Mouse (Mus musculus) kidney, embryonic 15.5 days (tissue): ENCODE data around the gene Filip1l. TPM values are rescaled to one million over a fixed set of nuclear protein-coding genes. Genes with fewer than 3 reads are reported as not detected.
"Not testable (repeated sequence)": the region's sequence is repeated elsewhere in the genome, so short reads cannot be mapped to it uniquely, and the experiment has no call there.

Experiments used
- ATAC-seq: fragments of 200-750 bp; cut with Nextera tagmentation; replicated peaks from 2 replicates; pipeline ENCODE4 v1.8.0; 2017; ENCODE audit warnings: moderate TSS enrichment; ENCODE audit not compliant: low FRiP score
- H3K27ac ChIP-seq: fragments of 300-500 bp; sonication (generic); 2 replicates; pipeline ENCODE4 v1.5.1; 2015; ENCODE audit warnings: mild to moderate bottlenecking, inconsistent platforms
- H3K27me3 ChIP-seq: fragments of 300-500 bp; sonication (generic); 2 replicates; pipeline ENCODE4 v1.6.1; 2015; ENCODE audit warnings: inconsistent platforms
- H3K36me3 ChIP-seq: fragments of 300-500 bp; sonication (generic); 2 replicates; pipeline ENCODE4 v1.6.1; 2015; ENCODE audit warnings: inconsistent platforms
- H3K4me1 ChIP-seq: fragments of 300-500 bp; sonication (generic); 2 replicates; pipeline ENCODE4 v1.6.1; 2015; ENCODE audit warnings: inconsistent platforms
- H3K4me2 ChIP-seq: fragments of 300-500 bp; sonication (generic); 2 replicates; pipeline ENCODE4 v1.6.1; 2015; ENCODE audit warnings: moderate library complexity, mild to moderate bottlenecking, inconsistent platforms
- H3K4me3 ChIP-seq: fragments of 300-500 bp; sonication (generic); replicated peaks from 2 replicates; pipeline ENCODE4 v1.5.1; 2015; ENCODE audit warnings: mild to moderate bottlenecking, inconsistent platforms
- H3K9ac ChIP-seq: fragments of 300-500 bp; sonication (generic); 2 replicates; pipeline ENCODE4 v1.6.1; 2015; ENCODE audit warnings: mild to moderate bottlenecking, inconsistent platforms
- H3K9me3 ChIP-seq: fragments of 300-500 bp; sonication (generic); replicated peaks from 2 replicates; pipeline ENCODE4 v1.6.1; 2016; ENCODE audit warnings: inconsistent platforms
- WGBS: fragments of 180-500 bp; shearing (Covaris S2); methylation state at CpG from one replicate; pipeline ENCODE4 v1.1.7; 2015; ENCODE audit warnings: mixed read lengths; 5-methylcytosine and 5-hydroxymethylcytosine counted together
- polyA plus RNA-seq: library from polyadenylated mRNA; unstranded; fragments of >200 nt; fragmentation: Nextera tagmentation; extraction: Ambion mirVana; gene quantifications from 2 replicates; pipeline ENCODE4 v1.2.1, GENCODE M21; 2015

Filip1l gene
- polyA plus RNA-seq, 1 experiment from 2014 or later = 24.2 TPM

DNA sequence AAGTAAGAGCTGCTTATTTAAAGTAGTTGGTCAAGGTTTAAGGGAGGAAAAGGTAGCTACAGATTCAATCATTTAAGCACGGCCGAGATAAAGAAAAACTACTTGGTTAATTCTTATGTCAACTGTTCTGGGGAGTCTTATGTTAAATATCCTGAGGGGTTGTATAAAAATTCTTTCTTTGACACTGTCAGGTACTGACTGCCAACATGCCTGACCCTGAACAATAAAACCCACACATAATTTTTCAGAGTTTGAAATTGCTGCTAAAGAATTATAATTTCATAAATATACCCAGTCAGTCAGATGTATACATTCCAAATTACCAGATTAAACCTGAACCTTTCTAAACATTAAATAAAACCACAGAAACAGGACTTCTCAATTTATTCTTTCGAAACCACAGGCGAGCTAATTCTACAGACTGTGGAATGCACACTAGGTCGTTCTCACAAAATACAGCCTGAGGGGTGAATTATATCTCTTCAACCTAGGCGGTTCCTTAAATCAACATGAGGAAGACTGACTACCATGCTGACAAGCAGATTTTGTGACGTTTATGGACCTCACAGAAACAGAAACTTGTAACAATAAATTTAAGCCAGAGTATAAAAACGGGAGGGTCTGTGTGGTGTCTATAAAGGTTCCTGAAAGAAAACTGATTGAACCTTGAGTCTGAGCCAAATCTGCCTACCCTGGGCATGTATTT is 30.5 kb downstream of the Filip1l start:
- Histone ChIP-seq H3K9ac (no peak overlapping the region), H3K27me3 (no peaks in the 10 kb centered on the region), H3K4me2 (no peak overlapping the region), H3K4me3 (no peak overlapping the region), H3K4me1 (peaks cover 5% of the 10 kb centered on the region; the same call in 1 of the 2 replicates), H3K9me3 (no peaks in the 10 kb centered on the region), H3K27ac (peak overlapping the region; percentile 52), H3K36me3 (no peaks in the 10 kb centered on the region)
- 40% methylated on average over 8 of the region's 8 CpGs for WGBS
- ATAC-seq = 0 out of 2 replicates have a peak, but pooled peaks have one; percentile 47

DNA sequence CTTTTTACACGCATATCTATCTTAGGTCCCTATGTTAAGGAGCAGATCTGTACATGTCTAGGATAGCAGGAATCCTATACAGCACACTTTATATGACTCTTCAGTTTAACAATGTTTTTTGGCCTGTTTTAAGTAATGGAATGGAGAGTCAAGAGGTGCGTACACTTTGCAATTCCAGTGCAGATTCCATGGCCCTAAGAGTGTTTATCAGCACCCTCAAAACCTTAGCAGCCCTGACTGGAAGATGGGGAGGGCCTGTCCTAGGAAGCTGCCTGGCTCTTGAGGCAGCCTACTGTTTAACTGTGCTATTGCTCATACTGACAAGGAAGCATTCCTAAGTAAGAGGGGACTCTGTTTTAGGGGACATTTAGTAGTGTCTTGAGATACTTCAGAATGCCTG is 31.4 kb downstream of the Filip1l start:
- 78% methylated on average over 2 of the region's 2 CpGs for WGBS
- no peak overlapping the region for H3K4me3 ChIP-seq

DNA sequence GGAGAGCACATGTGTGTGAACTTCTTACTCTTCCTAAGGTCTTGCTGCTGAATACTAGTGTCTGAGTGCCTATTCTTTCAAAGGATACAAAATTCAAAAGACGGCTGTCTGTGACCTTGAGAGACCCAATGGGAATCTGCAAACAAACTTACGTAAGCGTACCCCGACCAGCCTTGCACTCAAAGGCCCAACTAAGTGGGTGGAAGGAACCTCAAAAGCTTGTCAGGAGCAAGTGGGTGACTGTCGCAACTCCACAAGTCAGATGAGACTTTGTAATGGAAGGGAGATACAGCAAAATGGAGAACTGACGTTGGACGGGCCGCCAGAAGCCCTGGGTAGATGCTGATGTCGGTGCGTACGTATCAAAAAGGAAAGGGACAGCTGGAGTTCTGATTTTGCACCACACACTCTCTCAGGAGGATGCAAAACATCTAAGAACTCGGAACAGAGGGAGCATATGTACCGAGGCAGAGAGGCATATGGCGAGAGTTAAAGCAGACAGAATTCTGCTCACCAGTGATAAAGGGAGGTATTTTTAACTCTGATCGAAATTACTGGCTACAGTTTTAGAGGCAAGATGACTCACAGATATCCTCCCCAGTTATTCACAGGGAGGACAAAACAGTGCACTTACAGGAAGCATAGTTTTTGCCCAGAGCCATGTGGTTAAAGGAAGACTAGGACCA is 36.8 kb downstream of the Filip1l start:
- 89% methylated on average over 15 of the region's 15 CpGs for WGBS
- Histone ChIP-seq H3K9me3 (no peaks in the 10 kb centered on the region), H3K27ac (no peak overlapping the region), H3K4me2 (no peak overlapping the region), H3K4me1 (peaks cover 8% of the 10 kb centered on the region), H3K4me3 (no peak overlapping the region), H3K27me3 (no peaks in the 10 kb centered on the region), H3K36me3 (no peaks in the 10 kb centered on the region), H3K9ac (no peak overlapping the region)
- ATAC-seq = no peak

More for the DNA sequence above, 31.4 kb downstream of the Filip1l start:
- no peaks in the 10 kb centered on the region for H3K9me3 ChIP-seq
- H3K4me2 ChIP-seq = no peak overlapping the region
- H3K27me3 ChIP-seq = no peaks in the 10 kb centered on the region
- H3K4me1 ChIP-seq = peaks cover 5% of the 10 kb centered on the region; the same call in 1 of the 2 replicates
- H3K9ac ChIP-seq = no peak overlapping the region
- H3K27ac ChIP-seq = peak overlapping the region; percentile 28
- ATAC-seq = no peak
- H3K36me3 ChIP-seq = no peaks in the 10 kb centered on the region

DNA sequence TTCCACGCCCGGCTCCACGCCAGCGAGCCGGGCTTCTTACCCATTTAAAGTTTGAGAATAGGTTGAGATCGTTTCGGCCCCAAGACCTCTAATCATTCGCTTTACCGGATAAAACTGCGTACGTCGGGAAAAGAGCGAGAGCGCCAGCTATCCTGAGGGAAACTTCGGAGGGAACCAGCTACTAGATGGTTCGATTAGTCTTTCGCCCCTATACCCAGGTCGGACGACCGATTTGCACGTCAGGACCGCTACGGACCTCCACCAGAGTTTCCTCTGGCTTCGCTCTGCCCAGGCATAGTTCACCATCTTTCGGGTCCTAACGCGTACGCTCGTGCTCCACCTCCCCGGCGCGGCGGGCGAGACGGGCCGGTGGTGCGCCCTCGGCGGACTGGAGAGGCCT is 38.3 kb downstream of the Filip1l start:
- H3K27ac ChIP-seq, H3K9me3 ChIP-seq, H3K9ac ChIP-seq, H3K27me3 ChIP-seq, H3K4me1 ChIP-seq, H3K36me3 ChIP-seq, H3K4me2 ChIP-seq, ATAC-seq, H3K4me3 ChIP-seq: not testable (repeated sequence)
- WGBS = 27% methylated on average over 28 of the region's 39 CpGs

DNA sequence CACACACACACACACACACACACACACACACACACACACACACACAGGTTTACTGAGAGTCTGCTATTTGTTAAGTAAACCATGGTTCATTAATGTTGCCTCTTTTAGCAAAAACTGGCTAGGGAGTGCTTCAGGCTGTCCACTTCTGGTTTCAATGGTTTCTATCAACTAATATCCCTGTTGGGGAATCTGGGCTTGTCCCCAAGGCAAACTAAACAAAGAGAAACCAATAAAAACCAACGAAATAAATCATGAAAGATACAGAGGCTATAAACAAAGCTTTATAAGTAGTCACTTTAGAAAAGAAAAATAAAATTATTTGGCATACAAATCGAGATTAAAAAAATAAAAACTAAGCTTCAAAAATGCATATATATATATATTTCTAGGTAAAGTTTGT is 39.6 kb downstream of the Filip1l start:
- no peak overlapping the region for H3K4me3 ChIP-seq
- no peak for ATAC-seq
- peaks cover 15% of the 10 kb centered on the region for H3K4me1 ChIP-seq
- no peaks in the 10 kb centered on the region for H3K36me3 ChIP-seq
- no peak overlapping the region for H3K4me2 ChIP-seq
- peak overlapping the region; percentile 86 for H3K27ac ChIP-seq
- H3K27me3 ChIP-seq = no peaks in the 10 kb centered on the region
- 65% methylated on average over 2 of the region's 2 CpGs for WGBS
- no peaks in the 10 kb centered on the region for H3K9me3 ChIP-seq
- no peak overlapping the region for H3K9ac ChIP-seq

DNA sequence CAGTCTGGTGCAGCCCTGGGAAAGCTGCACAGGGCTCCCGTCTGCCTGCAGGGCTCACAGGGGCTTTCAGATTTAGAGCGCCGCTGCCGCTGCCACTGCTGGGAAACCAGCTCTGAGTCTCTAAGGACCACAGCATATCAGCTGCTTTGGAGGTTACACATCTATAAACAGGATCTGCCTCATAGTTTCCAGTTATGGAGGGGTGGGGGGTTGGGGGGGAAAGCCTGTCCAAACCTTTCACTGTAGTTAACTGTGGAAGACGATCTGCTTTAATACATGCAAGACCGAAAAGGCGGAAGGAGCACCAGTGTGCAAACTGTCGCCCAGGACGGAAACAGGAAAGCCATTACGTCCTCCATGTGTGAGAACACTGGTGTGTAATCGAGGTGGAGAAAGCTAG is 40.3 kb downstream of the Filip1l start:
- WGBS = 45% methylated on average over 11 of the region's 11 CpGs

DNA sequence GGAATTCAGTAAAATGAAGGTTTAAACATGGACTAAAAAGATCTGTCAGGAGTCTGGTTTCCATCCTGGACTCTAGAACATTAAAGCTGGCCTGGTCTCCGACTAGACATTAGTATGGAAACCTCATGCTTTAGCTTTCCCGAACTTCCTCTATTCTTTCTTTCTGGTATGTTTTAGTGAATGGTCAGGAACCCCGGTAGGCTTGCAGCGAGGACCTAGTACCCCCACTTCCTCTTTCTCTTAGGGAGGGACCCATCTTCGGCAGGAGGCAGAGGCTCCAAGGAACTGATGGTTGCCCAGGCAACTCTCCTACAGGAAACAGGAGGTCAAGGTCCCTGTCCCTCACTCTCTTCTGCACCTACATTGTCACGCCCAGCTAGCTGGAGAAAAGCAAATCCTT is 43.4 kb downstream of the Filip1l start:
- H3K9ac ChIP-seq = no peak overlapping the region
- H3K9me3 ChIP-seq = no peaks in the 10 kb centered on the region
- no peak overlapping the region for H3K4me2 ChIP-seq
- H3K4me3 ChIP-seq = no peak overlapping the region
- ATAC-seq = no peak
- H3K36me3 ChIP-seq = no peaks in the 10 kb centered on the region
- 59% methylated on average over 6 of the region's 6 CpGs for WGBS
- H3K27me3 ChIP-seq = no peaks in the 10 kb centered on the region
- H3K27ac ChIP-seq = no peak overlapping the region
- peaks cover 31% of the 10 kb centered on the region for H3K4me1 ChIP-seq

More for the DNA sequence above, 40.3 kb downstream of the Filip1l start:
- Histone ChIP-seq H3K36me3 (no peaks in the 10 kb centered on the region), H3K4me1 (peaks cover 21% of the 10 kb centered on the region), H3K27me3 (no peaks in the 10 kb centered on the region), H3K27ac (peak overlapping the region; percentile 86), H3K4me2 (peak overlapping the region; percentile 35), H3K9ac (no peak overlapping the region), H3K9me3 (no peaks in the 10 kb centered on the region), H3K4me3 (no peak overlapping the region)
- no peak for ATAC-seq

DNA sequence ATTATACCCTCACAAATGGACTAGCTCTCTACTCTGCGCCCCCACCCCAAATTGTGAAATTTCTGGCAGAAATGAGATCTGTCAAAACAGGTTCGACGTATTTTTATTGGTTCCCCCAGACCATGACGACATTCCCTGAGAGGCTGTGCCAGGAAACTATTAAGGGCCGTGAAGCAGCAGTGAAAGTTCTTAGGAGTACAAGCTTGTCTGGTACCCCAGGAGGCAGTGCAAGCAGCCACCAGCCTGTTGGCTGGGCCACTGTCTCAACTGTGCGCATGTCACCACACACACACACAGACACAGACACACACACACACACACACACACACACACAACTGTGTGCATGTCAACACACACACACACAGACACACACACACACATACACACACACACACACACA is 45.0 kb downstream of the Filip1l start:
- peak; percentile 37; the same call in 1 of the 2 replicates for ATAC-seq
- Histone ChIP-seq H3K4me2 (no peak overlapping the region), H3K4me3 (no peak overlapping the region), H3K27me3 (no peaks in the 10 kb centered on the region), H3K9ac (no peak overlapping the region), H3K36me3 (no peaks in the 10 kb centered on the region), H3K27ac (peak overlapping the region; percentile 59), H3K9me3 (no peaks in the 10 kb centered on the region), H3K4me1 (peaks cover 40% of the 10 kb centered on the region)
- WGBS = 68% methylated on average over 6 of the region's 6 CpGs

DNA sequence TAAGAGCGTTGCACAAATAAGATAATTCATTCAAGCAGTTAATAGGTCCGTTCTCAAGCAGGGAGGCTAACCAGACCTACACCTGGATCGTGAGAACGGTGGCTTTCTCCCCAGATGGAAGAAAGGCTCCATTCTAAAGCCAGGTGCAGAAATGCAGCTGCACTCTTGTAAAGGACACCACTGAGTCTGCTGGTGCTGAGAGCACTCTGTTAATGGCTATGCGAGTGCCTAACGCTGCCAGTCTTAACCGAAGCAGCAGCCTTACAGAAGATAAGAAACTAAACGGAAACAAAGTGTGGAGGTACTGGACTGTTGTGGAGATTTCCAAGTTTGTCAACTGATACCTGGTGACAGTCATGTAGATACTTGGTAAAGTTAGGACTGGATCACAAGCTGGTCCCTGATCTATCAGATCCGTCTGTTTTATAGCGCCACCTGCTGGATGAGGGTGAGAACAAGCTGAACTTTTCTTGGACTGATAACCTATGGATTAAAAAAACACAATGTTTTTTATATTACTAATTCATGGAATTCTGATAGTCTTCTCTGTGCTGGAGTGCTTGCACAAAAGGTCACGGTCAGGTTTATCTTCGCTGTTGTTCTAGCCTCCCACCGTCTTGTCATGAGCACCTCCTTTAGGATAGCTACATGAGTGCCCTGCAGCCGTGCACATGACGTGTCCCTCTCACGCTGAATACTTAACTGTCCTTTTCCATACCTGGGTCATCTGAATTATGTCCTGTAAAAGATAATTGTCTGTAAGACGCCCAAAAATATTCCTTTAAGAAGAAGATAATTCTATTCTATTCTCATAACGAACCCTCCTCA is 45.7 kb downstream of the Filip1l start:
- H3K27me3 ChIP-seq = no peaks in the 10 kb centered on the region
- H3K9me3 ChIP-seq = no peaks in the 10 kb centered on the region
- ATAC-seq = peak; percentile 23; the same call in 1 of the 2 replicates
- H3K9ac ChIP-seq = no peak overlapping the region
- no peaks in the 10 kb centered on the region for H3K36me3 ChIP-seq
- H3K27ac ChIP-seq = peak overlapping the region; percentile 59
- H3K4me2 ChIP-seq = peak overlapping the region; percentile 27; the same call in 1 of the 2 replicates
- 56% methylated on average over 18 of the region's 18 CpGs for WGBS
- no peak overlapping the region for H3K4me3 ChIP-seq
- peaks cover 33% of the 10 kb centered on the region for H3K4me1 ChIP-seq

DNA sequence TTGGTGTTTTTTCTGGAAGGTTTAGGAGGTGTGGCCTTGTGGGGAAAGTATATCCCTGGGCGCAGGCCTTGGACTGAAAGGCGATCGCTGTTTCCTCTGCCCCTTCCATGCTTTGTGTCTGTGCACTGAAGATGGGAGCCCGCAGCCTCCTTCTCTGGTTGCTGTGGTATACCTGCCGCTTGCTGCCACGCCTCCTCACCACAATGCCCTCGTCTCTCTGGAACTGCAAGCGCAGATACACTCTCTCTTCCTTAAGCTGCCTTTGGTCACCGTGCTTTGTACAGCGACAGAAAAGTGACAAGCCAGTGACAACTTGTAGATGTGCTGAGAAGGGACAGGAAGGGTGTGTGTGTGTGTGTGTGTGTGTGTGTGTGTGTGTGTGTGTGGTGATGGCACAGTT is 46.7 kb downstream of the Filip1l start:
- Histone ChIP-seq H3K36me3 (no peaks in the 10 kb centered on the region), H3K27me3 (no peaks in the 10 kb centered on the region), H3K4me2 (no peak overlapping the region), H3K9ac (no peak overlapping the region), H3K9me3 (no peaks in the 10 kb centered on the region), H3K4me1 (peaks cover 32% of the 10 kb centered on the region), H3K4me3 (no peak overlapping the region), H3K27ac (no peak overlapping the region)
- ATAC-seq = no peak
- 86% methylated on average over 10 of the region's 10 CpGs for WGBS

DNA sequence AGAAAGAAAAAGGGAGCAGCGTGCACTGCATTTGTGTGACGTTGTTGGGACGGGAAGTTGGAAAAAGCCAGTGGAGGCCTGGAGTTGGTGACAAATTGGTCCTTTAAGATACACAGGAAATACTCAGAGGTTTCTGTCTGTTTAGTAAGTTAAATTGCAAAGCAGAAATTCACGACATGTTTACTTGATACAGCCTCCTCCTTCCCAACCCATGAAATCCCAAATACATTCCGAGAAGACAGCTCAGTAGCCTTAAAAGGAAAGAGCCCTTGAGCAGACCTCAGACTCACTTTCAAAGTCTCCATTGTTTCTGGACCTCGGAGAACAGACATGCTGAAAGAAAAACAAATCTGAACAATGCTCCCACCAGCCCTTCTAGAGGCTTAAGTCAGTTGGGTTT is 48.8 kb downstream of the Filip1l start:
- ATAC-seq = no peak
- WGBS = 51% methylated on average over 6 of the region's 6 CpGs
- no peak overlapping the region for H3K4me2 ChIP-seq

DNA sequence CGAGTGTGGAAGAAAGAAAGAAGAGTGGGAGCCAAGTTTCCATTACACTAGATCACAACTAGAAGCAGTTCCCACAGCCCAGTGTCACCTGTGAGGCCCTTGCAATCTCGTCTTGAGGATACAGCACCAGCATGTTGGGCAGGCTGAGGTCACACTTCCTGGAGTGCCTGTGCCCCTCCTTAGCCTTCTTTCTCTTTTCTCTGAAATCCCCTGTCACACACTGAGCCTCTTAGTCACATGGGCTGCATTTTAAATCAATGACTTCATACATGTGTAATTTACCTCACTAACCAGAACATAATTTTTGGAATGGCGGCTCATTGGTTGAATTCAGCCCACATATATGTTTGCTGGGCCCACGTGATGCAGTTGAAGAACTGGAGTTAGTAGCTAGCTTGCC is 50.0 kb downstream of the Filip1l start:
- Histone ChIP-seq H3K9me3 (no peaks in the 10 kb centered on the region), H3K27ac (peak overlapping the region; percentile 38; the same call in 1 of the 2 replicates), H3K4me2 (no peak overlapping the region), H3K9ac (no peak overlapping the region), H3K36me3 (no peaks in the 10 kb centered on the region), H3K4me3 (no peak overlapping the region), H3K4me1 (peaks cover 21% of the 10 kb centered on the region), H3K27me3 (no peaks in the 10 kb centered on the region)
- 78% methylated on average over 4 of the region's 4 CpGs for WGBS
- no peak for ATAC-seq

More for the DNA sequence above, 48.8 kb downstream of the Filip1l start:
- H3K36me3 ChIP-seq = no peaks in the 10 kb centered on the region
- H3K4me1 ChIP-seq = peaks cover 27% of the 10 kb centered on the region
- H3K9me3 ChIP-seq = no peaks in the 10 kb centered on the region
- H3K4me3 ChIP-seq = no peak overlapping the region
- H3K27me3 ChIP-seq = no peaks in the 10 kb centered on the region
- H3K27ac ChIP-seq = peak overlapping the region; percentile 46
- no peak overlapping the region for H3K9ac ChIP-seq
